Mouse (Mus musculus): ENCODE measurements around the gene Ano5.

Ano5 gene

DNA sequence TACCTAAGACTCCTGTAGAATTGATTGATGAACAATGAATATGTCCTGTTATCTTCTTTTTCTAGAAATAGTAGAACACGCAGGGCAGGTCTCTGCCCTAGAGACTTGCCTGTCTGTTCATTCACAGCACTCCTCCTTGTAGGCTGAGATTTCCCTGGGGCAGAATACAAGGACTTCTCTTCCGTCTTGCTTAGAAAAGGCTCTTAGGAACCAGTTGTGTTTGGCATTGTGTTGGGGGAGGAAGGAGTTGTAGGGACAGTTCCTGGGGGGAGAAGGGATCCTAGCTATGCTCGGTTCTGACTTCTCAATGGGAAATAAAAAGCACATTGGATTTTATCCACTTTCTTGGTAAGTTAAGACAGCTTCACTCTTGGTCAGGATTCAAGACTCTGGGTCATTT, 118.4 kb downstream of the Ano5 start:
- no peak for DNase-seq (ENCODE audit: low spot score)

DNA sequence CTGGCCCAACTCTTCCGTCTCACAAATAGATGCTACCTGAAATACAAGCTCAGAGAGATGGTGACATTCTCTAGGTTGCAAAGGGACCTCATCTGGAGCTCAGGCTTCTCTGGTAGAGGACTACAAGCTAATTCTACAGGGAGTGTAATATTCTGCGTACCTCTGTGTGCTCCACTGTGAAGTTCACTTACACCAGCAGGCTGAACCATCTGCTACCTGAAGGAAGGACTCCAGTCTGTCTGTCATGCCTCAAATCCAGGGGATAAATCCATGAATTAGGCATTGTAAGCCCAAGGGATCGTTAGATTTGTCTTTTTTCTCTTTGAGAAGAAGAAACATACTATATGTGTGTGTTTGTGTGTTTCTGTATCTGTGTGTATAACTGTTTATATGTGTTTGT, 120.3 kb downstream of the Ano5 start:
- DNase-seq (ENCODE audit: low spot score) = no peak

GRCm38 (mm10) chr7:51632543-51633229, 121.9 kb downstream of the Ano5 start:
- DNase-seq (ENCODE audit: low spot score) = no peak

DNA sequence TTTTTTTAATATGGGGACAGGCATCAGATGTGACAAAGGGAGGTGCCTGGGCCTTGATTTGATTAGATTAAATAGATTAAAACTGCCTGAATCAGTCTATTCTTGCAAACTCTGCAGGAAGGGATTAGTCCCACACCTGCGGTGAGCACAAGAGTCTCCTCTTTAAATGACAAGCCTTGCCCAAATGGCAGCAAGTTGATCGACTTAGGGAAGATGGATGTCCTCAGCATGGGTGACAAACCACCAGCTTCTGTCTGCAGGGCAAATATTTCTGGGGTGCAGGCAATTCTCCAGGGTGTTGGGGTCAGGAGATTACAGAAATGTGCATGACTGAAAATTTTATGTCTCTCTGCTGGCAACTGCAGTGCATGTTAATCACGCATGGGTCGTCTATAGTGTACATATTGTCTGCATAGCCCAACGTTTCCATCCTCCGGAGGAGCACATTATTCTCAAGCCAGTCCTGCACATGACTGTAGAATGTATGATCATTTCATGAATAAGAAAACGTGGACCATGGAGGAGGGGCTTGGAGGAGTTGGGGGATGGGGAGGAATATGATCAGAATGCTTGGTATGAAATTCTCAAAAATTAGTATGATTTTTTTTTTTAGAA, 122.5 kb downstream of the Ano5 start:
- no peak for DNase-seq (ENCODE audit: low spot score)
